Mouse (Mus musculus) hindbrain, embryonic 10.5 days (tissue): ENCODE measurements at regions not wholly inside any gene's neighbourhood (a gene's known extent, or its start where the extent isn't known, plus 50 kb on each side); places are given as distances from the start of the nearest gene placed in this dataset.

Source experiments
- DNase-seq: peaks from one replicate; pipeline ENCODE4 v3.0.0-alpha.2; 2017; ENCODE audit warnings: low spot score
- H3K27ac ChIP-seq: fragments of 300-500 bp; sonication (generic); 2 replicates; pipeline ENCODE4 v1.5.1; 2016; ENCODE audit warnings: mild to moderate bottlenecking, moderate library complexity
- H3K27me3 ChIP-seq: fragments of 300-500 bp; sonication (generic); 2 replicates; pipeline ENCODE4 v1.6.1; 2016; ENCODE audit warnings: mild to moderate bottlenecking; ENCODE audit not compliant: poor library complexity, insufficient read depth, severe bottlenecking
- H3K36me3 ChIP-seq: fragments of 300-500 bp; sonication (generic); 2 replicates; pipeline ENCODE4 v1.6.1; 2016; ENCODE audit warnings: mild to moderate bottlenecking, moderate library complexity
- H3K4me1 ChIP-seq: fragments of 300-500 bp; sonication (generic); replicated peaks from 2 replicates; pipeline ENCODE4 v1.6.1; 2016; ENCODE audit warnings: mild to moderate bottlenecking
- H3K4me3 ChIP-seq: fragments of 300-500 bp; sonication (generic); 2 replicates; pipeline ENCODE4 v1.5.1; 2016; ENCODE audit warnings: mild to moderate bottlenecking, moderate library complexity
- H3K9me3 ChIP-seq: fragments of 300-500 bp; sonication (generic); 2 replicates; pipeline ENCODE4 v1.6.1; 2016; ENCODE audit warnings: mild to moderate bottlenecking, moderate library complexity
- WGBS: fragments of 180-500 bp; shearing (Covaris S2); methylation state at CpG from one replicate; pipeline ENCODE4 v1.1.7; 2016; 5-methylcytosine and 5-hydroxymethylcytosine counted together

DNA sequence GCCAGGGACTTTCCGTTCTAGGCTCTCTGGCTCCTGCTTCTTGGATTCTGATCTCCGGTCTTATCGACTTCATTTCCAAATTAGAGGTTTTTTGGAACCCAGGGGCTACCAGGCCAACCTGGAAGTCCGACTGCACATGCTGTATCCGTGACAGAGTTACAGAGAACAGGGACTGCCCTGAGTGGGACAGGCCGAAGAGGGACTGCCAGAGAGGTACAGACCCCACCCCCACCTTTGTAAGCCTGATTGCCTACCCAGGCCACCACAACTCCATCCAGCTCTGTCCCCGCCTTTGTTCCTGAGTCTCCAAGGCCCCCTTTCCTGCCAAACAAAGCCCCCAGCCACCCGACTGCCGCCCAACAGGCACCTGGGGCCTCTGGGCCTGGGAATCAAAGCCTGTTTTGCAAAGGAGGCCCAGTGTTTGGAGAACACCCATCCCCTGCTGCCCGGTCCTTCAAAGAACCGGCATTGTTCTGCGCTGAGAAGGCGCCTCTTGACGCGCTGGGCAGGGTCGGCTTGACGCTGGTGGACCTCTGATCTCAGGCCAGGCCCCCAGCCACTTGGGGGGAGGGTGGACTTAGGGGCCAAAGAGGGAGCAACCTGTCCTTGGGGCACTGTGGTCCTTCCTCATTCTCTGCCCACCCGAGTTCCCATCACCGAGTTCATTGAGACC is 64.4 kb upstream of the Slc2a1 start:
- 28% methylated on average over 19 of the region's 19 CpGs for WGBS
- Histone ChIP-seq H3K27ac (peak overlapping the region; percentile 84), H3K27me3 (no peaks in the 10 kb centered on the region), H3K4me1 (peaks cover 17% of the 10 kb centered on the region), H3K9me3 (no peaks in the 10 kb centered on the region), H3K36me3 (no peaks in the 10 kb centered on the region), H3K4me3 (no peak overlapping the region)
- DNase-seq: peak; percentile 32

DNA sequence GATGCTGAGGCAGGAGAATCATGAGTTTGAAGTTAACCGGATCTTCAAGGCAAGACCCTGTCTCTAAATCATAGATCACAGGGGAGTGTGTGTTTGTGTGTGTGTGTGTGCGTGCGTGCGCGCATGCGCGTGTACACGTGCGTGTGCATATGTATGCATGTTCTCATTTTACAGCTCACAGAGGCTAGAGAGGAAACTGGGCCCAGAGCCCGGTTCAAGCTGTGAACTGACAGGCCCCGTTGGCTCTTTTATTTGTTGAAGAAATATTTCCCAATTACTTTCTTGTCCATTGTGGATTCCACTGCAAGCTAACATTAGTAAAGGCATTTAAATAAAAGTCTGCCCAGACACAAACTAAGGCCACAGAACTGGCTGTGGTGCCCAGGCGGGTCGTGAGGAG is 63.7 kb upstream of the Slc2a1 start:
- DNase-seq: no peak
- H3K9me3 ChIP-seq: no peaks in the 10 kb centered on the region
- 91% methylated on average over 13 of the region's 13 CpGs for WGBS
- no peaks in the 10 kb centered on the region for H3K36me3 ChIP-seq
- no peak overlapping the region for H3K4me3 ChIP-seq
- no peaks in the 10 kb centered on the region for H3K27me3 ChIP-seq
- H3K27ac ChIP-seq: peak overlapping the region; percentile 84
- peaks cover 18% of the 10 kb centered on the region for H3K4me1 ChIP-seq

GRCm38 (mm10) chr4:119050867-119051353 is 57.6 kb upstream of the Slc2a1 start:
- no peaks in the 10 kb centered on the region for H3K9me3 ChIP-seq
- 68% methylated on average over 2 of the region's 2 CpGs for WGBS
- no peak for DNase-seq
- no peaks in the 10 kb centered on the region for H3K36me3 ChIP-seq
- H3K4me1 ChIP-seq: peaks cover 21% of the 10 kb centered on the region
- H3K27ac ChIP-seq: peak overlapping the region; percentile 25; the same call in 1 of the 2 replicates
- H3K4me3 ChIP-seq: no peak overlapping the region
- H3K27me3 ChIP-seq: no peaks in the 10 kb centered on the region

DNA sequence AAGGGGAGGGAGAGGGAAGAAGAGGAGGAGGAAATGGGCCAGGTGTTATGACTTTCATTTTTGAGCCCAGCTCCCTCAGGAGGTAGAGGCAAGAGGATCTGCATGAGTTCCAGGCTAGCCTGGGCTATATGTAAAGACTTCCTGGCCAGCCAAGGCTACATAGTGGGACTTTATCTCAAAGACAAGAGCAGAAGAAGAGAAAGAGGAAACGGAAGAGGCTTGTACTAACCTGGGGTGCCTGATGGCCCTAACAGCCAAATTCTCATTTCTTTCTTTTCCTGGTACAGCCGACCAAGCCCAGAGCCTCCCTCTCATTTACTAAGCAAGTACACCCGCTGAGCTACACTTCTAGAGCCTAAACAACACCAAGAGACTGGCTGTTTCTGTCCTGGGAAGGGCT is 56.0 kb upstream of the Slc2a1 start:
- Histone ChIP-seq H3K4me3 (no peak overlapping the region), H3K36me3 (no peaks in the 10 kb centered on the region), H3K27me3 (no peaks in the 10 kb centered on the region), H3K4me1 (peaks cover 21% of the 10 kb centered on the region), H3K9me3 (no peaks in the 10 kb centered on the region), H3K27ac (0 out of 2 replicates have a peak overlapping the region, but pooled peaks have one; percentile 3)
- no peak for DNase-seq
- WGBS: 76% methylated on average over 3 of the region's 3 CpGs

- DNase-seq: no peak
- H3K36me3 ChIP-seq: no peaks in the 10 kb centered on the region
- WGBS: 96% methylated on average over 4 of the region's 4 CpGs
Measured at GRCm38 (mm10) chr4:119053241-119053640, 55.3 kb upstream of the Slc2a1 start.

DNA sequence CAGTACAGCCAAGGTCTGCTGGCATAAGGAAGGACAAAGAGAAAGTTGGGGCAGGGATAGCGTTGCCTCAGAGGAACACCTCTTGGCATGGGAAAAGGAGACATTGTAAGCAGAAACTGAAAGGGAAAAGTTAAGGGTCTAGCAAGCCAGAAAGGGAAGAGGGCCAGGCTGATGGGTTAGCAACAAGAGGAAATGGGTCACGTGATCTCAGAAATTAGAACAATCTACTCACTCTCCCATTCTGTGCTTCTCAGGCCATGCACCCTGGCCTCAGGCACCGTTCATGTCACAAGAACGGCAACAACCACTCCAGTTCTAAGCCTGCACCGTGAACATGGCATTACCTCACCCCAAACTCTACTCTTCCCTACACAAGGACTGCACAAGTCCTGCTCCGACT is 54.8 kb upstream of the Slc2a1 start:
- peaks cover 21% of the 10 kb centered on the region for H3K4me1 ChIP-seq
- no peak for DNase-seq
- no peak overlapping the region for H3K27ac ChIP-seq
- no peak overlapping the region for H3K4me3 ChIP-seq
- no peaks in the 10 kb centered on the region for H3K27me3 ChIP-seq
- WGBS: 93% methylated on average over 6 of the region's 6 CpGs
- no peaks in the 10 kb centered on the region for H3K36me3 ChIP-seq
- no peaks in the 10 kb centered on the region for H3K9me3 ChIP-seq

More at GRCm38 (mm10) chr4:119053241-119053640, 55.3 kb upstream of the Slc2a1 start:
- no peaks in the 10 kb centered on the region for H3K9me3 ChIP-seq
- H3K27ac ChIP-seq: no peak overlapping the region
- H3K4me3 ChIP-seq: no peak overlapping the region
- peaks cover 21% of the 10 kb centered on the region for H3K4me1 ChIP-seq
- H3K27me3 ChIP-seq: no peaks in the 10 kb centered on the region

GRCm38 (mm10) chr4:119054129-119054528 is 54.4 kb upstream of the Slc2a1 start:
- DNase-seq: no peak
- no peaks in the 10 kb centered on the region for H3K36me3 ChIP-seq
- no peak overlapping the region for H3K4me3 ChIP-seq
- H3K4me1 ChIP-seq: peaks cover 21% of the 10 kb centered on the region
- WGBS: 78% methylated on average over 5 of the region's 5 CpGs
- H3K27me3 ChIP-seq: no peaks in the 10 kb centered on the region
- H3K27ac ChIP-seq: no peak overlapping the region; the same call in 1 of the 2 replicates
- H3K9me3 ChIP-seq: no peaks in the 10 kb centered on the region

GRCm38 (mm10) chr4:119057191-119057590 is 51.3 kb upstream of the Slc2a1 start:
- H3K4me1 ChIP-seq: peaks cover 15% of the 10 kb centered on the region
- no peaks in the 10 kb centered on the region for H3K9me3 ChIP-seq
- no peaks in the 10 kb centered on the region for H3K27me3 ChIP-seq
- DNase-seq: no peak
- no peaks in the 10 kb centered on the region for H3K36me3 ChIP-seq
- no peak overlapping the region for H3K4me3 ChIP-seq
- H3K27ac ChIP-seq: no peak overlapping the region
- WGBS: 85% methylated on average over 6 of the region's 6 CpGs

- Histone ChIP-seq H3K27me3 (no peaks in the 10 kb centered on the region), H3K4me3 (no peak overlapping the region), H3K27ac (no peak overlapping the region), H3K4me1 (peaks cover 15% of the 10 kb centered on the region), H3K36me3 (no peaks in the 10 kb centered on the region), H3K9me3 (no peaks in the 10 kb centered on the region)
- no peak for DNase-seq
- WGBS: 80% methylated on average over 1 of the region's 1 CpGs
Measured at GRCm38 (mm10) chr4:119057826-119058225, 50.7 kb upstream of the Slc2a1 start.
